Mouse (Mus musculus) stomach, embryonic 16.5 days (tissue): Measurements from ENCODE around the gene Fam45a. TPM values are rescaled to one million over a fixed set of nuclear protein-coding genes. Genes with fewer than 3 reads are reported as not detected.

Experiments used
- ATAC-seq: fragments of 200-750 bp; cut with Nextera tagmentation; 2 replicates; pipeline ENCODE4 v1.8.0; 2017; ENCODE audit warnings: moderate number of reproducible peaks, moderate TSS enrichment; ENCODE audit not compliant: insufficient read depth, low FRiP score
- H3K27ac ChIP-seq: fragments of 300-500 bp; sonication (generic); 2 replicates; pipeline ENCODE4 v1.5.1; 2014; ENCODE audit warnings: low read length
- H3K27me3 ChIP-seq: fragments of 300-500 bp; sonication (generic); 2 replicates; pipeline ENCODE4 v1.6.1; 2014; ENCODE audit warnings: low read length, control low read depth, mixed read lengths; ENCODE audit not compliant: control insufficient read depth, insufficient read depth
- H3K36me3 ChIP-seq: fragments of 300-500 bp; sonication (generic); 2 replicates; pipeline ENCODE4 v1.6.1; 2014; ENCODE audit warnings: low read length; ENCODE audit not compliant: control insufficient read depth, insufficient read depth
- H3K4me1 ChIP-seq: fragments of 300-500 bp; sonication (generic); 2 replicates; pipeline ENCODE4 v1.6.1; 2014; ENCODE audit warnings: low read length, control low read depth, mixed read lengths; ENCODE audit not compliant: control insufficient read depth, insufficient read depth
- H3K4me2 ChIP-seq: fragments of 300-500 bp; sonication (generic); 2 replicates; pipeline ENCODE4 v1.6.1; 2014; ENCODE audit warnings: low read depth, low read length, mixed read lengths
- H3K4me3 ChIP-seq: fragments of 300-500 bp; sonication (generic); replicated peaks from 2 replicates; pipeline ENCODE4 v1.5.1; 2014; ENCODE audit warnings: mild to moderate bottlenecking, low read length
- H3K9ac ChIP-seq: fragments of 300-500 bp; sonication (generic); 2 replicates; pipeline ENCODE4 v1.6.1; 2014; ENCODE audit warnings: low read length
- H3K9me3 ChIP-seq: fragments of 300-500 bp; sonication (generic); replicated peaks from 2 replicates; pipeline ENCODE4 v1.6.1; 2016; ENCODE audit warnings: low read length, control low read depth; ENCODE audit not compliant: control insufficient read depth
- WGBS: fragments of 180-500 bp; shearing (Covaris S2); extraction: QIAGEN DNeasy Blood & Tissue Kit; methylation state at CpG from one replicate; pipeline ENCODE4 v1.1.7; 2014; 5-methylcytosine and 5-hydroxymethylcytosine counted together
- polyA plus RNA-seq: library from polyadenylated mRNA; unstranded; fragments of >200 nt; fragmentation: Nextera tagmentation; extraction: Ambion mirVana; gene quantifications from 2 replicates; pipeline ENCODE4 v1.2.1, GENCODE M21; 2015

Gene Fam45a
- polyA plus RNA-seq, 1 experiment from 2014 or later, result 37.5 TPM

DNA sequence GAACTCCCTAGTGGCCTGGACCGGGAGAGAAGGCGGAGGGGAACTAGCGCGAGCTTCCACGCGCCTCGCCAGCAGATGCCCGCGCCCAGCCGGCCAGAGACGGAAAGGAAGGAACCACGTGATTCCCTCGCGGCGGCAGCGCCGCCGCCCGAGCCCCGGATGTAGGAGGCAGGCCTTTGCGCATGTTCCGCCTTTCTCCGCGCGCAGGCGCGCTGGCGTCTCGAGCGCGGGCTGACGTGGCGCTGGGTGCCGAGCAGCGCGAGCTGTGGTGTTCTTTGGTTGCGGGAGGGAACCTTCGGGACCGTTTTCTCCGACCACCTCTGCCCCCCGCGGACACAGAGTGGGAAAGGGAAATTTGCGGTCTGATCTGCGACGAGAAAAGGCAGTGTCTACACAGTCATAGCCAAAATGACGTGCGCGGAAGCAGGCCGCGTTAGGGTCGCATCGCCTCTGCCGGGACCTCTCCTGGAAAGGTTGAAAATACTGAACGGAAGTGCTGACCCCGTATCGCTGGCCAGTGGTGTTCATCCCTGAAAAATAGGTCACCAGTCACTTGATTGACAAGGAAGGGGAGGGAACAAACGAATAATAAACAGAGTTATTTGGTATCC is 20.7 kb upstream of the Fam45a start, which contains the start of gene Eif3a:
Gene Eif3a, minus strand, starts transcription at position 108 of the 611 bp plus-strand sequence.
- Histone ChIP-seq H3K36me3 (no peaks in the 10 kb centered on the region), H3K9me3 (no peaks in the 10 kb centered on the region), H3K27ac (peak within 1 kb of the TSS; percentile 99), H3K27me3 (no peaks in the 10 kb centered on the region), H3K4me2 (peak within 1 kb of the TSS; percentile 92), H3K4me1 (peaks cover 14% of the 10 kb centered on the region; the same call in 1 of the 2 replicates), H3K9ac (peak within 1 kb of the TSS; percentile 99), H3K4me3 (peak within 1 kb of the TSS; percentile 98)
- under 1% methylated on average over 57 of the region's 57 CpGs for WGBS
- peak; percentile 97 for ATAC-seq

DNA sequence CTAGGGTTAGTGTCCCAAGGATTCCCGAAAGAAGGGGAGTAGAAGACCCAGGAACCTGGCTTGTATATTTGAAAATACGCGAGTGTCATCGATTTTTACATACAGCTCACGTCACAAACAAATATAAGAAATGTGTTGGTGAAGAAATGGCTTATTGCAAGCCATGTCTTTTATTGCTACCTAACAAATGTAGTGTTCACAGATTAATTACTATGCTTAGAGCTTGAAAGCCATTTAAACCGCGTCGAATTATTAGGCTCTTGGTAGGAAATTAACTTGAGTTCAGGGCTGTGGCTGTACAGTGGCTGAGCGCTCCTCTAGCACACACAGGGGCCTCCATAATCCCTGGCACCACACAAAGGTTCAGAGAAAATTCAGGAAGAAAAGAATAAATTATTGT is 20.2 kb upstream of the Fam45a start:
- Histone ChIP-seq H3K27ac (peak overlapping the region; percentile 99), H3K4me3 (peak overlapping the region; percentile 98), H3K9ac (peak overlapping the region; percentile 99), H3K27me3 (no peaks in the 10 kb centered on the region), H3K36me3 (no peaks in the 10 kb centered on the region), H3K4me1 (peaks cover 10% of the 10 kb centered on the region; the same call in 1 of the 2 replicates), H3K4me2 (peak overlapping the region; percentile 50), H3K9me3 (no peaks in the 10 kb centered on the region)
- WGBS, result 18% methylated on average over 9 of the region's 9 CpGs
- no peak for ATAC-seq

- no peak overlapping the region for H3K4me2 ChIP-seq
- no peaks in the 10 kb centered on the region for H3K9me3 ChIP-seq
- ATAC-seq, result no peak
- no peaks in the 10 kb centered on the region for H3K36me3 ChIP-seq
- no peaks in the 10 kb centered on the region for H3K27me3 ChIP-seq
- 0 out of 2 replicates have a peak, but pooled peaks cover 2% of the 10 kb centered on the region for H3K4me1 ChIP-seq
- WGBS, result 73% methylated on average over 2 of the region's 2 CpGs
- no peak overlapping the region for H3K4me3 ChIP-seq
- no peak overlapping the region for H3K27ac ChIP-seq
- H3K9ac ChIP-seq, result no peak overlapping the region
These were observed 18.1 kb upstream of the Fam45a start for GRCm38 (mm10) chr19:60793170-60793707.

DNA sequence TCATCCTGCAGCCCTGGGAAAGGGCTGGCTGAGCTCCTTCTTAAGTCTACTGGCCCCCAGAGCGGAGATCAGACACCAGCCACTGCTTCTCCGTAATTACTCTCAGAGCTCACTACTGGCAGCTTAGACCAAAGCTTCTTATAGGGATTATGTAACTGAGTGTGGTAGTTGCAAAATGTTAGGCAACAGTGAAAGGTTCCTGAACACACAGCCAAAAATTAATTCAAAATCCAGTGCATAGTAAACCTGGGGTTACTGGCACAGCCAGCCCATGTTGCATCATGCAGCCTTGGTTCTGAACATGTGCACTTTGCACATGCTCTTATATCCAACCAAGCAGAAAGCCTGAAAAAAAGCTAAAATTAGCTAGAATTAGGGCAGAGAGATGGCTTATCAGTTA is 16.1 kb upstream of the Fam45a start:
- no peak for ATAC-seq
- no peaks in the 10 kb centered on the region for H3K27me3 ChIP-seq
- no peak overlapping the region for H3K9ac ChIP-seq
- H3K36me3 ChIP-seq, result no peaks in the 10 kb centered on the region
- H3K4me1 ChIP-seq, result no peaks in the 10 kb centered on the region
- WGBS, result 91% methylated on average over 2 of the region's 2 CpGs
- H3K4me2 ChIP-seq, result no peak overlapping the region
- no peak overlapping the region for H3K4me3 ChIP-seq
- no peak overlapping the region for H3K27ac ChIP-seq
- no peaks in the 10 kb centered on the region for H3K9me3 ChIP-seq

- Histone ChIP-seq H3K9ac (no peak overlapping the region), H3K4me3 (no peak overlapping the region), H3K36me3 (no peaks in the 10 kb centered on the region), H3K9me3 (no peaks in the 10 kb centered on the region), H3K27ac (no peak overlapping the region), H3K4me2 (no peak overlapping the region), H3K4me1 (no peaks in the 10 kb centered on the region), H3K27me3 (no peaks in the 10 kb centered on the region)
- ATAC-seq, result no peak
- WGBS, result 81% methylated on average over 2 of the region's 2 CpGs
These were observed 14.0 kb upstream of the Fam45a start for GRCm38 (mm10) chr19:60797415-60797814.

DNA sequence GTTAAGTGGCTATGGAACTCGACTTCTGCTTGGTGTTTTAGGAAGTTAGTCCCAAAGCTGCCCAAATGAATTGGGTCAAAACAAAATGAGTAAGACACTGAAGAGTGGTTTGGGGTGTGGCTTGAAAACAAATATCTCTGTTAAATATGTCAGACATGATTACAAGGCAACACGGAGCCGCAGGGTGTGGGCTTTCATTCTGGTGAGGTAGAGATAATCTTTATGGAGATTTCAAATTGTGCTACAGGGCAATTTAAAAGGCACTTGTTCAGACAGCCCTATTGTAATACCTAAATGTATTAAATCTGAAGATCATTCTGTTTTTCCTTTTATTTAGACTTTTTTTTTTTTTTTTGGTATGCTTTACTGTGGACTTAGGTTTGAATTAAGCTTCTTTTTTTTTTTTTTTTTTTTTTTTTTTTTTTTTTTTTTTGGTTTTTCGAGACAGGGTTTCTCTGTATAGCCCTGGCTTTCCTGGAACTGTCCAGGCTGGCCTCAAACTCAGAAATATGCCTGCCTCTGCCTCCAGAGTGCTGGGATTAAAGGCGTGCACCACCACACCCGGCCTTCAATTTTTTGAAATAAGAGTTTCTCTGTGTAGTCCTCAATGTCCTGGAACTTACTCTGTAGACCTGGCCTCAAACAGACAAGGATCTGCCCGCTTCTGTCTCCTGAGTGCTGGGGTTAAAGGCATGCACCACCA is 11.4 kb upstream of the Fam45a start:
- Histone ChIP-seq H3K4me1 (no peaks in the 10 kb centered on the region), H3K9me3 (no peaks in the 10 kb centered on the region), H3K27me3 (no peaks in the 10 kb centered on the region), H3K36me3 (no peaks in the 10 kb centered on the region), H3K4me3 (no peak overlapping the region), H3K4me2 (no peak overlapping the region), H3K27ac (no peak overlapping the region), H3K9ac (no peak overlapping the region)
- 71% methylated on average over 7 of the region's 7 CpGs for WGBS
- ATAC-seq, result no peak

- 53% methylated on average over 2 of the region's 2 CpGs for WGBS
- H3K9me3 ChIP-seq, result no peaks in the 10 kb centered on the region
- no peak overlapping the region for H3K9ac ChIP-seq
- ATAC-seq, result no peak
- H3K27ac ChIP-seq, result no peak overlapping the region
- no peaks in the 10 kb centered on the region for H3K27me3 ChIP-seq
- no peak overlapping the region for H3K4me3 ChIP-seq
- no peaks in the 10 kb centered on the region for H3K4me1 ChIP-seq
- H3K36me3 ChIP-seq, result no peaks in the 10 kb centered on the region
- no peak overlapping the region for H3K4me2 ChIP-seq
These were observed 6.5 kb upstream of the Fam45a start for GRCm38 (mm10) chr19:60804903-60805302.

GRCm38 (mm10) chr19:60809927-60810326 is 1.5 kb upstream of the Fam45a start:
- Histone ChIP-seq H3K27ac (no peak overlapping the region; the same call in 1 of the 2 replicates), H3K27me3 (no peaks in the 10 kb centered on the region), H3K9me3 (no peaks in the 10 kb centered on the region), H3K4me1 (peaks cover 9% of the 10 kb centered on the region), H3K9ac (no peak overlapping the region), H3K36me3 (no peaks in the 10 kb centered on the region), H3K4me2 (no peak overlapping the region), H3K4me3 (no peak overlapping the region)
- no peak for ATAC-seq
- 91% methylated on average over 2 of the region's 2 CpGs for WGBS

DNA sequence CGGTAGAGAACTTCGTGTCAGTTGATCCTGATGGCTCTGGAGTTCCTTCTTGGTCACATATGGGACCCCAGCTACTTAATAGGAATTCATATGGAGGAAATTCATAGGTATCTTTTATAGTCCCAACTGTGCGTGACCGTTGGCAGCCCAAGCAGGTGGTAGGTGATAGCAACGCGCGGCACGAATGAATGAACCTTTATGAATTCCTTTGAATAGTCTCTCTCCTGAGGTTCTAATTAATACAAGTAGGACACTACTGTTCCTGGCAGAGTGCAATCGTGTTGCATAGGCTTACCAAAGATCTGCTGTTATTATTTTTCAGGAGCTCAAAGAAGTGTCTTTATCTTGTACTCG is 628 bp downstream of the Fam45a start:
- 18% methylated on average over 10 of the region's 10 CpGs for WGBS
- peak overlapping the region; percentile 75 for H3K4me3 ChIP-seq
- peak overlapping the region; percentile 86 for H3K9ac ChIP-seq
- H3K27ac ChIP-seq, result no peak overlapping the region
- no peaks in the 10 kb centered on the region for H3K9me3 ChIP-seq
- H3K4me2 ChIP-seq, result peak overlapping the region; percentile 73
- no peaks in the 10 kb centered on the region for H3K27me3 ChIP-seq
- H3K4me1 ChIP-seq, result peaks cover 9% of the 10 kb centered on the region
- ATAC-seq, result no peak
- no peaks in the 10 kb centered on the region for H3K36me3 ChIP-seq
